Mouse (Mus musculus) bone marrow, adult 2 months (tissue): ENCODE measurements around the gene Dclk2. TPM values are rescaled to one million over a fixed set of nuclear protein-coding genes. Genes with fewer than 3 reads are reported as not detected.

Experiments
- H3K27ac ChIP-seq: fragments of 200-500 bp; 2 replicates; pipeline ENCODE4 v1.5.1; 2012; ENCODE audit warnings: low read depth, mild to moderate bottlenecking, control low read depth, inconsistent platforms, low read length; ENCODE audit not compliant: control insufficient read depth, poor library complexity, insufficient read depth
- H3K4me1 ChIP-seq: fragments of 200-500 bp; 2 replicates; pipeline ENCODE4 v1.6.1; 2011; ENCODE audit warnings: low read length; ENCODE audit not compliant: control insufficient read depth, insufficient read depth
- H3K4me3 ChIP-seq: fragments of 200-500 bp; replicated peaks from 2 replicates; pipeline ENCODE3; 2011; ENCODE audit warnings: mild to moderate bottlenecking, low read depth, low read length, control low read depth; ENCODE audit not compliant: control insufficient read depth
- CTCF ChIP-seq: fragments of 200-500 bp; IDR thresholded peaks from 2 replicates; pipeline ENCODE4 v1.5.1; 2011; ENCODE audit warnings: low read length, control low read depth; ENCODE audit not compliant: control insufficient read depth, insufficient read depth
- POLR2A ChIP-seq: fragments of 200-500 bp; IDR thresholded peaks from 2 replicates; pipeline ENCODE4 v1.6.1; 2011; ENCODE audit warnings: low read depth, mild to moderate bottlenecking, control low read depth, low read length, borderline replicate concordance; ENCODE audit not compliant: control insufficient read depth
- WGBS: fragments of 180-500 bp; shearing (Covaris S2); methylation state at CpG from one replicate; pipeline ENCODE4 v1.1.7; 2018; 5-methylcytosine and 5-hydroxymethylcytosine counted together
- polyA plus RNA-seq: library from polyadenylated mRNA; stranded (reverse); fragments of >200 nt; gene quantifications from 2 replicates; pipeline ENCODE4 v1.2.4, GENCODE M21; 2011; ENCODE audit warnings: low replicate concordance; ENCODE audit not compliant: missing spikeins, insufficient read depth, insufficient read length

The Dclk2 gene
- polyA plus RNA-seq, 1 experiment = 16.4 TPM

DNA sequence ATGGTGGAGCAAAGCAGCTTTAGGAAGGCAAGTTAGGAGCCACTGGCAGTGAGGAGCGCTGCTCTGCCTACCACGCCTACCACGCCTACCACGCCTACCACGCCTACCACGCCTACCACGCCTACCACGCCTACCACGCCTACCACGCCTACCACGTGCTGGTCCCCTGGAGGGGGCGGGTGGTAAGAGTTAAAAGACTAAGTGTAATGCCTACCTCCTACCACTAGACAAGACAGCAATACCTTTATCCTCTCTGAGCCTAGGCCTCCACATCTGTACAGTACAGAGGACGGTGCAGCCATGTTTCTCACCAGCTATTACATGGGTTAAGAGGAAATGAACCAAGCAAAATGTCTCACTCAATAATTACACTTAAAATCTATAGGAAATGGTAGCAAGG lies 5.4 kb downstream of the Dclk2 start:
- WGBS = 73% methylated on average over 13 of the region's 13 CpGs
- TF ChIP-seq CTCF = no peak
- TF ChIP-seq POLR2A = no peak
- peaks cover 2% of the 10 kb centered on the region; the same call in 1 of the 2 replicates for H3K4me1 ChIP-seq
- no peak overlapping the region for H3K27ac ChIP-seq
- H3K4me3 ChIP-seq = no peak overlapping the region

DNA sequence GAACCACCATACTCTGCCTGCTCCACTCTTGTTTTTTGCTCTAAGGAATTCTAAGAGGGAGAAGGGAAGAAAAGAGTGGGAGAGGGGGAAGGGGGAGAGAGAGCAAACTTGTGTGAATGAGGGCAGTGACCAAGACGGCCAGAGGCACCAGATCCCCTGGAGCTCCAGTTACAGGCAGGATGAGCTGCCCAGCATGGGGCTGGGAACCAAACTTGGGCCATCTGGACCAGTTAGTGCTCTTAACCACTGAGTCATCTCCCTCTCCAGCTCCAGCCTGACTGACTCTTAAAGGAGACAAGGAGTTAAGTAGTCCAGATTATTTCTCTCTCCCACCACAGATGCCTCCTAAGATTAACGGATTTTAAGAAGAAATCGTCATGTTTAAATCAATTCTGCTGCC lies 6.3 kb downstream of the Dclk2 start:
- Histone ChIP-seq H3K27ac (no peak overlapping the region), H3K4me1 (peaks cover 2% of the 10 kb centered on the region; the same call in 1 of the 2 replicates), H3K4me3 (no peak overlapping the region)
- WGBS = 80% methylated on average over 3 of the region's 3 CpGs
- TF ChIP-seq POLR2A (no peak), CTCF (no peak)

DNA sequence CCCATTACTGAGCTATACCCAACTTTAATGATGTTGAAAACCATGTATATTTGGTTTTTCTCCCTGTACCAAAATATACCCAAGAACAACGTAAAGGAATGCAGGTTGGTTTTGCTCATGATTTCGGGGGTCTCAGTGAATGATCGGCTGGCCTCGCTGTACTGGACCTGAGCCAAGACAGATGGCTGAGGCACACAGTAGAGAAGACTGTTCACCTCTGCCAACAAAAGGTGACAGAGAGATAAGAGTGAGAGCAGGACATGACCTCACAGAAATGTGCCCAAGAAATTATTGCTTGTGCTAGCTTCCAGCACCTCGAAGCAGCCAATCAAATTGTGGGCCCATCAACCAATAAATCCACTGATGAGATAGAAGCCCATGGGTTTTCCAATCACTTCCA lies 22.3 kb downstream of the Dclk2 start:
- H3K4me1 ChIP-seq = peaks cover 2% of the 10 kb centered on the region; the same call in 1 of the 2 replicates
- TF ChIP-seq POLR2A (no peak), CTCF (no peak)
- no peak overlapping the region for H3K27ac ChIP-seq
- WGBS = 81% methylated on average over 5 of the region's 5 CpGs
- H3K4me3 ChIP-seq = no peak overlapping the region

- Histone ChIP-seq H3K4me1 (peaks cover 2% of the 10 kb centered on the region; the same call in 1 of the 2 replicates), H3K27ac (no peak overlapping the region), H3K4me3 (no peak overlapping the region)
- TF ChIP-seq CTCF (no peak), POLR2A (no peak)
- WGBS = 86% methylated on average over 8 of the region's 8 CpGs
Measured at GRCm38 (mm10) chr3:86897551-86897950, 23.1 kb downstream of the Dclk2 start.

DNA sequence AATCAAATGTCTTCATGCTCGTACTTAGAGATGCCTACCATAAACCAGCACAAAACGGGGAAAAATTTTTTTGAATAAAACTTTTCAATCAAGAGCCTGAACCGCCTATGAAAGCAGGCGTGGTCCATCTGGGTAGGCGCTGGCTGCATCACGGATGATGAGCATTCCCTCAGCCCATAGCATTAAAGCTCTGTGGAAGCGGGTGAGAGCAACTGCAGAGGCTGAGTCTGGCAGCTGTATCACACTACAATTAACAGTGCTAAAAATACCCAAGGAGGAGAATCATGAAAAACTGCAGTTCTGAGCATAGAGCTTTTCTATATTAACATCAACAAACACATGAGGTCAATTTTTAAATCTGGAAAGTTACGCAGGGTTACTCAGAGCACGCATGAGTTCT lies 23.6 kb downstream of the Dclk2 start:
- Histone ChIP-seq H3K4me3 (no peak overlapping the region), H3K4me1 (peaks cover 2% of the 10 kb centered on the region; the same call in 1 of the 2 replicates), H3K27ac (no peak overlapping the region)
- 84% methylated on average over 9 of the region's 9 CpGs for WGBS
- TF ChIP-seq POLR2A (no peak), CTCF (no peak)

GRCm38 (mm10) chr3:86894491-86894890 lies 26.2 kb downstream of the Dclk2 start:
- H3K4me3 ChIP-seq = no peak overlapping the region
- H3K27ac ChIP-seq = no peak overlapping the region
- WGBS = 6% methylated on average over 2 of the region's 2 CpGs
- no peak for TF ChIP-seq POLR2A
- H3K4me1 ChIP-seq = peaks cover 2% of the 10 kb centered on the region; the same call in 1 of the 2 replicates

DNA sequence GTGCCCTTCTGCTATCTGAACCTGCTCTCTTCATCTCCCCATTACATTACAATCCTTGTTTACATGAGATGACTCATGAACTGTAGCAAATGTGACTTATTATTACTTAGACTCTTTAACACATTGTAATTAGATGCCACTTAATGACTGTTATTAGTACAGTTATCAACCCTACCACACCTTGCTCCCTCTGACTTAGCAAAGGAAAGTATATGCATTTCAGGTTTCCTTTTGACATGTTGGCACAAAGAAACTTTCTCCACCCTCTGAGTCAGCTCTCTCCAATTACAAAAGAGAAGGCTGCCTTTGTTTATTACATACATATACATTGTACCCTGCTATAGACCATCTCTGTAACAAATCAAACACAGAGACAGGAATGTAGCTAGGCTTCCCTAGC lies 33.1 kb downstream of the Dclk2 start:
- no peaks in the 10 kb centered on the region; the same call in 1 of the 2 replicates for H3K4me1 ChIP-seq
- TF ChIP-seq POLR2A (no peak), CTCF (no peak)
- no peak overlapping the region for H3K27ac ChIP-seq
- no peak overlapping the region for H3K4me3 ChIP-seq

DNA sequence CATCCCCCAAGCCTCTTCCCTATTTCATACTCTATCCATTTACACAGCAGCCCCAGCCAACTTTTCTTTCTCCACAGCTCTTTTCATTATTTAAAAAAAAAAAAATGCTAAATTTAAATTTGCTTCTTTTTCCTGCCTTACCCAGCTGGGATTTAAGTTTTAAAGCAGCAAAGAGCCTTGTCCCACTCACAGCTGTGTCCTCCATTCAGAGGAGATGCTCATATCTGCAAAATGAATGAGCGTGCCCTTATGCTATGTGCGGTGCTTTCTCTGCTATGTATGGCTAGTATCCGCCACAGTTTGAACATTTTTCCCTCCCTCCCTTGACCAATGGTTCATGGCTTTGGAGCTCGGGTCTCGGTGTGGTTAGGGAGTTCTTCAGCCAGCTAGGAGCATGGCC lies 35.5 kb downstream of the Dclk2 start:
- Histone ChIP-seq H3K27ac (no peak overlapping the region), H3K4me1 (no peaks in the 10 kb centered on the region; the same call in 1 of the 2 replicates), H3K4me3 (no peak overlapping the region)
- no peak for TF ChIP-seq POLR2A
- TF ChIP-seq CTCF = no peak
- 86% methylated on average over 5 of the region's 5 CpGs for WGBS

GRCm38 (mm10) chr3:86884481-86884880 lies 36.2 kb downstream of the Dclk2 start:
- TF ChIP-seq CTCF (no peak), POLR2A (no peak)
- 82% methylated on average over 2 of the region's 2 CpGs for WGBS
- Histone ChIP-seq H3K4me3 (no peak overlapping the region), H3K27ac (no peak overlapping the region), H3K4me1 (no peaks in the 10 kb centered on the region; the same call in 1 of the 2 replicates)
